ENCODE assay signal across 8 mouse cellular contexts in genomic region chr2:165653001-165653921, GRCm38 (mm10). TPM values are rescaled to one million over a fixed set of nuclear protein-coding genes. Genes with fewer than 3 reads are reported as not detected.
A peak's percentile ranks its signal among the peaks of the same experiment; 100 is the strongest.
DNase-seq lines count a peak whose midpoint lies in the region; ATAC-seq lines count a peak whose summit lies in the region.

No protein-coding gene starts in this region.

- H3K27ac ChIP-seq in forebrain, embryonic 15.5 days (replicated peaks): no peak overlapping the region
- H3K27ac ChIP-seq in hindbrain, embryonic 10.5 days: peak overlapping the region; percentile 82
- H3K27ac ChIP-seq in limb, embryonic 11.5 days (replicated peaks; ENCODE audit: low read depth, low read length): no peak overlapping the region; the same call in 1 of the 2 replicates
- H3K27ac ChIP-seq in neural tube, embryonic 12.5 days: peak overlapping the region; percentile 62

- ATAC-seq in forebrain, embryonic 15.5 days (replicated peaks): 0 out of 2 replicates have a peak, but pooled peaks have one; percentile 38
- ATAC-seq in limb, embryonic 11.5 days (ENCODE audit: insufficient number of reproducible peaks, low FRiP score, low TSS enrichment, low read depth): peak; percentile 87
- ATAC-seq in neural tube, embryonic 12.5 days (ENCODE audit: low FRiP score, low read depth): peak; percentile 87

- H3K36me3 ChIP-seq in forebrain, embryonic 15.5 days: no peaks in the 10 kb centered on the region
- H3K36me3 ChIP-seq in hindbrain, embryonic 10.5 days: no peaks in the 10 kb centered on the region
- H3K36me3 ChIP-seq in limb, embryonic 11.5 days (ENCODE audit: control insufficient read depth, insufficient read depth, low read length): no peaks in the 10 kb centered on the region
- no peaks in the 10 kb centered on the region for H3K36me3 ChIP-seq in neural tube, embryonic 12.5 days

- H3K9ac ChIP-seq in forebrain, embryonic 15.5 days (replicated peaks): no peak overlapping the region
- no peak overlapping the region for H3K9ac ChIP-seq in limb, embryonic 11.5 days (ENCODE audit: low read length)
- no peak overlapping the region for H3K9ac ChIP-seq in neural tube, embryonic 12.5 days

- H3K4me1 ChIP-seq in forebrain, embryonic 15.5 days: peaks cover 23% of the 10 kb centered on the region
- peaks cover 84% of the 10 kb centered on the region for H3K4me1 ChIP-seq in hindbrain, embryonic 10.5 days (replicated peaks)
- peaks cover 42% of the 10 kb centered on the region for H3K4me1 ChIP-seq in limb, embryonic 11.5 days (ENCODE audit: control insufficient read depth, insufficient read depth, low read length)
- H3K4me1 ChIP-seq in neural tube, embryonic 12.5 days: peaks cover 37% of the 10 kb centered on the region

- 44% methylated on average over 14 of the region's 14 CpGs for WGBS in forebrain, embryonic 15.5 days
- 42% methylated on average over 14 of the region's 14 CpGs for WGBS in hindbrain, embryonic 10.5 days
- WGBS in limb, embryonic 11.5 days: 6% methylated on average over 14 of the region's 14 CpGs
- WGBS in neural tube, embryonic 12.5 days: 19% methylated on average over 14 of the region's 14 CpGs

- H3K4me2 ChIP-seq in forebrain, embryonic 15.5 days (replicated peaks): no peak overlapping the region
- H3K4me2 ChIP-seq in limb, embryonic 11.5 days (ENCODE audit: low read depth, severe bottlenecking): peak overlapping the region; percentile 19
- H3K4me2 ChIP-seq in neural tube, embryonic 12.5 days (replicated peaks): peak overlapping the region; percentile 27; the same call in 1 of the 2 replicates

- DNase-seq in cerebellum, postnatal 10 days: peak; percentile 64 to 72
- DNase-seq in cerebellum, adult 18-20 months: no peak
- DNase-seq in hindbrain, embryonic 10.5 days (ENCODE audit: low spot score): peak; percentile 76
- peak; percentile 95 for DNase-seq in limb, embryonic 11.5 days (ENCODE audit: low spot score)
- DNase-seq in left cerebral cortex, adult 9 months (ENCODE audit: low spot score in 2 of 2): no peak
- no peak for DNase-seq in right cerebral cortex, postnatal 10 days (ENCODE audit: low spot score in 2 of 2)

- no peaks in the 10 kb centered on the region for H3K9me3 ChIP-seq in forebrain, embryonic 15.5 days
- no peaks in the 10 kb centered on the region for H3K9me3 ChIP-seq in hindbrain, embryonic 10.5 days
- no peaks in the 10 kb centered on the region for H3K9me3 ChIP-seq in limb, embryonic 11.5 days (ENCODE audit: control insufficient read depth, low read length)
- H3K9me3 ChIP-seq in neural tube, embryonic 12.5 days: no peaks in the 10 kb centered on the region

- no peaks in the 10 kb centered on the region for H3K27me3 ChIP-seq in forebrain, embryonic 15.5 days
- no peaks in the 10 kb centered on the region for H3K27me3 ChIP-seq in hindbrain, embryonic 10.5 days (ENCODE audit: insufficient read depth, poor library complexity, severe bottlenecking)
- no peaks in the 10 kb centered on the region for H3K27me3 ChIP-seq in limb, embryonic 11.5 days (ENCODE audit: control insufficient read depth, insufficient read depth, low read length)
- H3K27me3 ChIP-seq in neural tube, embryonic 12.5 days (replicated peaks): no peaks in the 10 kb centered on the region

- H3K4me3 ChIP-seq in forebrain, embryonic 15.5 days: no peak overlapping the region
- peak overlapping the region; percentile 20; the same call in 1 of the 2 replicates for H3K4me3 ChIP-seq in hindbrain, embryonic 10.5 days
- H3K4me3 ChIP-seq in limb, embryonic 11.5 days (ENCODE audit: low read depth, low read length): no peak overlapping the region
- H3K4me3 ChIP-seq in neural tube, embryonic 12.5 days: no peak overlapping the region

RNA-seq across cellular contexts. Expression of gene Eya2, which starts 58.4 kb away (rescaled TPM):
- 2.8 TPM in 2 replicates for polyA plus RNA-seq in forebrain, embryonic 15.5 days (2015; fragmentation: Nextera tagmentation; extraction: Ambion mirVana)
- 28.1 and 32.8 TPM in 2 replicates for polyA plus RNA-seq in hindbrain, embryonic 10.5 days (2016; fragmentation: Nextera tagmentation; extraction: Ambion mirVana)
- polyA plus RNA-seq in limb, embryonic 11.5 days (2014; fragmentation: Nextera tagmentation; extraction: Ambion mirVana): 8.8 and 13.0 TPM in 2 replicates
- 23.8 and 36.7 TPM in 2 replicates for polyA plus RNA-seq in neural tube, embryonic 12.5 days (2016; fragmentation: Nextera tagmentation; extraction: Ambion mirVana)

Comparison
In these comparisons a context has a peak if more than half of its experiments do, and no peak if none do; other contexts are left out.
1. DNase-seq: peak in cerebellum, postnatal 10 days (2 of 2), hindbrain, embryonic 10.5 days (single experiment) and limb, embryonic 11.5 days (single experiment); none in cerebellum, adult 18-20 months (0 of 2), left cerebral cortex, adult 9 months (0 of 2) and right cerebral cortex, postnatal 10 days (0 of 2).
2. H3K27ac ChIP-seq: peak in hindbrain, embryonic 10.5 days (single experiment) and neural tube, embryonic 12.5 days (single experiment); none in forebrain, embryonic 15.5 days (single experiment) and limb, embryonic 11.5 days (single experiment).
3. Peak in every context shown above with its lines, with median percentiles within 50 percentile points of each other: ATAC-seq.